Mouse (Mus musculus) thymus, postnatal 36 days (tissue): ENCODE measurements around the gene Tmem120a.

ENCODE experiments used
- DNase-seq, 2 experiments: peaks; one replicate each; pipeline ENCODE4 v3.0.0; 2022; ENCODE audit warnings: mixed read lengths in 2 of 2

The Tmem120a gene

DNA sequence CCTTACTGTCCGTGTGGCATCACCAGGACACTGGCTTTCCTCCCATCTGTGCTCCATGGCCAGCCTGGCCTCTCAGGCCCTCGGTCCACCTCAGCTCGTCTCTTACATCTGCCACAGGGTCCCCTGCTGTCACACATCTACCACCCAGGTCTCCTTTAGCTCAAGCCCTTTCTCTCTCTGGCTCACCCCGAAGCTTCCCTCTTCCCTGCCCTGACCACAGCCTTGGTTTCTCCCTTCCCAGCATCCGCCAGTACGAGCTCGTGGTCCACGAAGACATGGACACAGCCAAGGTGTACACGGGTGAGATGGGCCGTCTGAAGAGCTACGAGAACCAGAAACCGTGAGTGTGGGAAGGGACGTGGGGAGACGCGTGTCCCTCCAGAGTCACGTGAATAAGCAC is 12.9 kb downstream of the Tmem120a start:
- no peak for DNase-seq

DNA sequence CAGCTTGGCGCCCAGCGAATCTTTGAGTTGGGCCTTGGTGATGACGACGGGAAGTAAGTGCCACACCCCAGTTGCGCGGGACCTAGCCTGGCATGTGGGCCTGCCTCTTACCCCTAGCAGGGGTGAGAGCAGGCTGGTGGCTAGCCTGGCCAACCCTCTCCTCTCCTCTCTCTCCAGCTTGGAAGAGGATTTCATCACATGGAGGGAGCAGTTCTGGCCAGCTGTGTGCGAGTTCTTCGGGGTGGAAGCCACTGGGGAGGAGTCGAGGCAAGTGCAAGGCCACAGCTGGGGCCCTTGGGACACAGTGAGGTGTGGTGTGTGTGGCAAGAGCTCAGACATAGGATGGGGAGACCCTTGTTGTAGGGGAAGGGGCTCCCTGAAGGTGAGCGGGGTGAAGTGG is 13.3 kb downstream of the Tmem120a start:
- DNase-seq, result no peak

DNA sequence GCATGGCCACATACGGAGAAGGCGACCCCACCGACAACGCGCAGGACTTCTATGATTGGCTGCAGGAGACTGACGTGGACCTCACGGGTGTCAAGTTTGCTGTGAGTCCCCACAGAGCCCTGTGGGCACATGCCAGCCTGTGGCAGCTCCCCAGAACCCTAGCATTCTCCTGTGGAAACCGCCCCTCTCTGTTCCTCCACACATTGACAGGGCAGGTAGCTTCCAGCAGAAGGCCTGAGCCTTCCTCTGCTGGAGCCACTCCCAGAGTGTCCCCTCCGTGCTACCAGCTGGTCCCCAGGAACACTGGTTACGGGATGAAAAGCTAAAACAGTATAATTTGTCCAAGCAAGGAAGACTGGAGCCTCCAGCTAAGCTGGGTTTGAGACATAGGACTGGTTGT is 14.0 kb downstream of the Tmem120a start:
- DNase-seq, result no peak

DNA sequence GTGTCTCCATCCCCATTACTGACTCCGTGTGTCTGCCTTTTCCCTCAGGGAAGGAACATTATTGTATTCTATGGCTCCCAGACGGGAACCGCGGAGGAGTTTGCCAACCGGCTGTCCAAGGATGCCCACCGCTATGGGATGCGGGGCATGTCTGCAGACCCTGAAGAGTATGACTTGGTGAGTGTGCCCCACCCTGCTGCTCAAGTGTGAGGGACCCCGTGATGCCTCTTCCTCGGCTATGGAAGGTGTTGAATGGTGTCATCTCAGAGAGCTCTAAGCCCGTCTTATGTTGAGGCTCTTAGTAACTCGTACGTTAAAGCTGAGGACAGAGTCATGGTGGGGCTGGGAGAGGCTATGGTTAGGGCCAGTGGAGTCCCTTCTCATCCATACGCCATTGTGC is 14.9 kb downstream of the Tmem120a start:
- no peak for DNase-seq

DNA sequence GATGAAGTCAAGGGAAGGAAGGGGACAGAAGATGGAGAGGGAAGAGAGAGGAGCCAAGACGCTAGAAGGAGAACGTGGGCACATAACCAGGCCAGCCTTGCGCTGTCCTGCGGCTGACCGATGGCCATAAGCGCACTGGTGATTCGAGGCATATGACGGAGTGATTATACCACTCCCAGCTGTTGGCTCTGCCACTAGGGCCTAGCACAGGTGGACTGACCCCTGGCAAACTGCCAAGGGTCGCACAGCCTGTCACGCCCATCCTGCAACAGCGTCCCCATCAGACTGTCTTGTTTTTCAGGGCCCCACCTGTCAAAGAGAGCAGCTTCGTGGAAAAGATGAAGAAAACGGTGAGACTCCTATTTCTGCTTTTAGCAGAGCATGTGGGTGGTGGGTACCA is 15.9 kb downstream of the Tmem120a start:
- no peak for DNase-seq

DNA sequence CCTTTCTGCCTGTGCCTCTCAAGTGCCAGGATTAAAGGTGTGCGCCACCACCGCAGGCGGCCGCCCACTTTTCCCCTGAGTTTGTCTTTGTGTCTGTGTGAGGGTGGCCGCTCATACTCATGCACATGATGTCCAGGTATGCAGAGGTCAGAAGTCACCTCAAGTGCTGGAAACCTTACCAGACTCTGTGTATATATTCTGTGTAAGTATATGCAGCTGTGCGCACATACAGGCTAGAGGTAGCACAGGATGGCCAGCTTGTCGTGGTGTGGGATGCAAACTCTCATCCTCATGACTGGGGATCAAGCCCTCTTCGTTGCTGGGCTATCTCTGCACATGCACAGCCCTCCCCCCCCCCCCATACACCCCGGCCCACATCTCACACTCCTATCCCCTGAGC is 16.4 kb downstream of the Tmem120a start:
- DNase-seq, result no peak

DNA sequence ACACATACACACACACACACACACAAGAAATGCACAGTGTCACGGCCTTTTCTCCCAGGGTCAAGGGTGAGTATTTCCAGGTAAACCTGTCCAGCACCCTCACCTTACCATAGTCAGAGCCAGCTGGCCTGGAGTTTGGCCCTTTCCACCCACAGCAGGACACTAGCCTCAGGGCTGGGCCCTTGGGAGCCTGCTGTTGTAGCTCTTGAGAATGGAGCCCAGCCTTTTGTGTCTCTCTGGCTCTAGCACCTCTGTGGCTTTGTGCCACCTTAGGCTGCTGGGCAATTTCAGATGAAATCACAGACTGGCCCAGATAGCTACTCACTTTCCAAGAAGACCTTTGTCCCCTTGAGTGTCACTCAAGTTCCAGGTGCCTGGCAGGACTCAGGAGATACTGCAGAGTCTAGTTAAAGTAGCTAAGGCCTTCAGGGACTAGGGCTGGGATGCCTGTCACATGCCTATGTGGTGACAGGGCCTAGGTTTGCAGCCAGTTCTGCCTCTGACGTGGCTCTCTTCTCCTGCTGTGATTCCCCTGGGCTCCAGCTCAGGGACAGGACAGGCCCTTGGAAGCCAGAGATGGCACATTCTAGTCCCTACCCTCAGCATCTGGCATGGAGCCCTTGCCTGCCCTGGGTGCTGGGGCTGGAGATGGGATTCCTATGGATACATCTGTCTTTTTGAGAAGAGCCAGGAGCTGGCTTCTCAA is 17.5 kb downstream of the Tmem120a start:
- no peak for DNase-seq

DNA sequence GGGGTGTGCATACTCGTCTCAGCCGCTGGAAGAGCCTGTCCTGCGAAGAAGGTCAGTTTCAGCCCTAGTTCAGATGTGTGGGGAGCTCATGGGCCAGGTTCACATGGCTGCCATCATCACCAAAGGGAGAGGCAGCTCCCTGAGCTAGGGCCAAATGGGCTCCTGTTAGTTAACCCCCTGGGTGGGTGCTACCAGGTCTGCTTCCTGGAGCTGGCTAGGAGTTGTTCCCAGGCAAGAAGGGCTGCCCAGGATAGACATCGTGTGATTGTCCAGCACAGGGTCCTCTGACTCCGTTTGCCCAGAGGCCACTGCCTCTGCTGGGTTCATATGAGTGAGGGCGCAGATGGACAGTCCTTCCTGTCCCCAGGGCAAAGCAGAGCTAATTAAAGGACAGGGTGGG is 18.3 kb downstream of the Tmem120a start:
- no peak for DNase-seq

DNA sequence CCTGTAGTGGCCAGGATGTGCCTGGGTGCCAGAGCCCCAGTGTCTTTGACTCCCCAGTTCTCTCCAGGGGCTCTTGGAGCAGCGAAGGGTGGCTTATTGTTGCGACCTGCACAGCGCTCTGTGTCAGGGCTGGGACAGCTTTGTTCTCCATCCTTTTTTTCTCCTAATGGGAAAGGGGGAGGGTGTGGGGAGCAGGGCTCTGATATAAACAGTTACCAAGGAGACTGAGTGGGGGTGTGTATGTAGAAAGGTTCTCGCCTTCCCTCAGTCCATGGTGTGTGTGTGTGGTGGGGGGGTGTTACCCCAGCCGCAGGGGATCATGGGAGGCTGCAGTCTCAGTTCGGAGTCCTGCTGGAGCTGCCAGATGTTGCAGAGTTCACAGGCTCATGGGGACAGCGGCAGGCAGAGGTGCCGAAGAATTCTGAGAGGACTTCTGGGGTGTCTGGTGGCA is 18.8 kb downstream of the Tmem120a start:
- no peak for DNase-seq

DNA sequence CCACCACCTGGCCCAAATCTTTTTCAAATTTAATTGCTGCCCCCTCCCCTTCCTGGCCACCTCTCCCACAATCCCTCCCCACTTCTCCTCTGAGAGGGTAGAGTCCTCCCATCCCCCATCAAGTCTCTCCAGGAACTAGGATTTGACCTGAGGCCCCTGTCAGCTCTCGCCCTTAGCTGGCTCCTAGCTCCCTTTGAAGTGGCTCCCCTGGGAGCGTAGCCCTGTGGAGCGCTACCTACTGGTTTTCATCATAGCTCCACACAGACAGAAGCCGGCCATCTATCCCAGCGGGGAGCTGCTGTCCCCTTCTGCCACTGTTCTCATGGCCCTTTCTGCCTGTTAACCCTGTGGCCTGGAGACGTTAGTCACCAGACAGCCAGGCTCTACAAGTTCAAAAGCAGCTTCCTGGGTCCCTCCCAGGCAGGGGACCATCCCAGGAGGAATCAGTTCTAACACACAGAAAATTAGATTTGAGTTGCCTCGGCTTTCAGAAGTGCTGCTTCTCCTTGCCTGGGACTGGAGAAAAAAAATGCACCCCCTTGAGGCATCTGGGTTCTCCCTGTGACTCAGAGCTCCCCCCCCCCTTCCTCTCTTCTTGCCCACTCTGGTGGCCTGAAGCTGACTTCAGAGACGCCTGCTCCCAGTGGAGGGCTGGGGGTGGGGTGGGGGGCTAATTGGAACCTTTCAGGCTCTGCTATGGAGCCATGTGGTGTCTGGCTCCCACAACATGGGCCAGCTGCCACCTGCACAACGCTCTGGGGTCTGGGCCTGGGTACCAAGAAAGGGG is 19.5 kb downstream of the Tmem120a start:
- no peak for DNase-seq

DNA sequence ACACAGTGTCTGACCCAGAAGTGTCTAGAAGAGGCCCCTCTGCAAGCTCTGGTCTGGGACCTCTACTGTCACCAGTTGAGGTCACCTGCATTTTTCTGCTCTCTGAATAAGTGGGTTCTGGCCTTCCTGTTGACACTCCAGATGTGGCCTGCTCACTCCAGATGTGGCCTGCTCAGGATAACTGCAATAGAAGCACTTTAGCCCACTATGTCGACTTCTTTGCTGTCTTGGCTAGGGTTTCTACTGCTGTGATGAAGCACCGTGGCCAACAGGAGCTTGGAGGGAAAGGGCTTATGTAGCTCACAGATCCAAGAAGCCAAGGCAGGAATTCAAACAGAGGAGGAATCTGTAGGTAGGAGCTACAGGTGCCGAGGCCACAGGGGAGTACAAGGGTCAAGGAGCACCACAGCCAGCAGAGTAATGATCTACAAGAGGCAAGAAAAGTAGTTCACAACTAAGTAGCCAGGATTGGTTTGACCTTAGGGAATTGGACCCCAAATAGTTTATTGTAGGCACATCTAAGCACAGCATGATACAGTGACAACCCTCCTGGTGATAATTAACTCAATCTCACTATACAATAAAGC is 21.0 kb downstream of the Tmem120a start:
- no peak for DNase-seq

DNA sequence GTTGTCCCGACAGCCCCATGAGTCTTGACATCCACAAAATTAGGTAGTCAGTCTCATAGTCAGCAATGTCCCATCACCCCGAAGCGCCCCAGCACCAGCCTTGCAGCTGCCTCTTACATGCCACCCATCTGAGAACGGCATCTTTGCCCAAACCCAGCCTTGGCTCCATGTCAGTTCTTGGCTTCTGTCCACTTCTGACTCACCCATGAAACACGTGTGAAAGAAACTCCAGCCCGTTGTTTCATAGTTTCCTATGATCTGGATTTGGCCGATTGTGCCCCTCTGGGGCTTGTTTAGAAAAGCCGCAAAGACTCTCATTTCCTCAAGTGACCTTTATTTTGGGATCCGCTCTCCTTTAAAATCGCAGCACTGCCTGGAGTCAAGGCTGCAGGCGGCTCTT is 22.1 kb downstream of the Tmem120a start:
- DNase-seq, result no peak

DNA sequence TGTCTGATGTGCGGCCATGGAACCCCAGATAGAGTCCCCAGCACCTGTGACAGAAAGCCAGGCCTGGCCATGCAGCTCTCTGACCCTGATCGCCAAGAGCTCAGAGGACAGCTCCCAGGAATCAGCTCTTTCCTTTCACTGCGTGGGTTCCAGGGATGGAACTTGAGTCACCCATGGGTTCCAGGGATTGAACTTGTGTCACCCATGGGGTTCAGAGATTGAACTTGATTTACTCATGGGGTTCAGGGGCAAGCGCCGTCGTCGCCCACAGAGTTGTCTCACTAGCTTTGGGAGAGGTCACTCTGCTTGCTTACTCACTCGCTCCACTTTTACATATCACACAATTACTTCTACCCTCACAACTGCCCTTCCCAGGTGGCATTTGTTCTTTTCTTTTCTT is 23.2 kb downstream of the Tmem120a start:
- no peak for DNase-seq

DNA sequence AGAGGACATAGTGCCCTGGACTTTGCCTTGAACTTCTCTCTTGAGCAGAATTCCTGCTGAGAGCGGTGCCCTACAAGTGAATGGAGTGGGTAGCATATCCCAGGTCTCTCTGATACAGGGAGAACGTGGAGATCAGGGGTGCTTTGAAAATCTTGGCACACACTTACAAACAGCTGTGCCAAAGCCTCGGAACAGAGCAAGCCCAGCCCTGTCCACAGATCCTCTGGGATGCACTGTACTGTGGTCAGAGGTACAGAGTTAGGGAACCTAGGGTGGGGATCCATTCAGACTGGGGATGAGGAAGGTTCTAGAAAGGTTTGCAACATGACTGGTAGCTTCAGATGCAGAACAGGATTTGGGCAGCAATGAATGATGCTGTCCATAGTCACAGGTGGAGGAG is 24.1 kb downstream of the Tmem120a start:
- DNase-seq, result no peak

DNA sequence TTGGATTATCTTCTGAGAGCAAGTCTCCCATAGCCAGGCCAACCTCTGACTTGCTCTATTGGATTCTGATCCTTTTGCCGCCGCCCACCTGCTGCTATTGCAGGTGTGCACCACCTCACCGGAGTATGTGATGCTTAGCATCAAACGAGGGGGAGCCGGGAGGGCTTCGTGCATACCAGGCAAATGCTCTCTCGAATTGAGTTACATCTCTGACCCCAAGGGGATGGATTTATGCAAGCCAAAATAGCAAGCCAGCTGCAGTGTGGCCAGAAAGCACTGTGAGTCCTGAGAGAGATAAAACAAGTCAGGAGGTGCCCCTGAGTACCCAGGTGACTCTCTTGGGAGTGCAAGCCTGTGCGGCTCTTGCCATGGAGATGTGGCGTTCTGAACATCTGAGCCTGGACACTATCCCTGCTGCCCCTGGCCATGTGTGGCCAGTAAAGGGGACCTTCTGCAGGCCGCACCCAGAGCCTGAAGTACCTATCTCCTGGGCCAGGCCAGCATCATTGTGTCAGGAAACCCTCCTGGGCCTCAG is 24.6 kb downstream of the Tmem120a start:
- no peak for DNase-seq

DNA sequence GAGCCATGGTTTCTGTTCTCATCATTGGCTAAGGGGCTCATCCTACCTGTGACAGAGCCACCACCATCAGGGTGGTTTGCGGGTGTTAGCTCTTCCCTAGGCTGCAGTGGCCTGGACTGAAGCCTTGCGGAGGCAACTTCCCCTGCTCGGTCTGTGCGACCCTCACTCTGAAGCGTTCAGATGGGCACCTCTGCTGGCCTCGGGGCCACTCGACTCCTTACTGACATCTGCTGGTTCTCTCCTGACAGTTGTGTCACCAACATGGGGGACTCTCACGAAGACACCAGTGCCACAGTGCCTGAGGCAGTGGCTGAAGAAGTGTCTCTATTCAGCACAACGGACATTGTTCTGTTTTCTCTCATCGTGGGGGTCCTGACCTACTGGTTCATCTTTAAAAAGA is 28.6 kb downstream of the Tmem120a start:
- DNase-seq, result peak in 1 of 2 experiments; percentile 39

DNA sequence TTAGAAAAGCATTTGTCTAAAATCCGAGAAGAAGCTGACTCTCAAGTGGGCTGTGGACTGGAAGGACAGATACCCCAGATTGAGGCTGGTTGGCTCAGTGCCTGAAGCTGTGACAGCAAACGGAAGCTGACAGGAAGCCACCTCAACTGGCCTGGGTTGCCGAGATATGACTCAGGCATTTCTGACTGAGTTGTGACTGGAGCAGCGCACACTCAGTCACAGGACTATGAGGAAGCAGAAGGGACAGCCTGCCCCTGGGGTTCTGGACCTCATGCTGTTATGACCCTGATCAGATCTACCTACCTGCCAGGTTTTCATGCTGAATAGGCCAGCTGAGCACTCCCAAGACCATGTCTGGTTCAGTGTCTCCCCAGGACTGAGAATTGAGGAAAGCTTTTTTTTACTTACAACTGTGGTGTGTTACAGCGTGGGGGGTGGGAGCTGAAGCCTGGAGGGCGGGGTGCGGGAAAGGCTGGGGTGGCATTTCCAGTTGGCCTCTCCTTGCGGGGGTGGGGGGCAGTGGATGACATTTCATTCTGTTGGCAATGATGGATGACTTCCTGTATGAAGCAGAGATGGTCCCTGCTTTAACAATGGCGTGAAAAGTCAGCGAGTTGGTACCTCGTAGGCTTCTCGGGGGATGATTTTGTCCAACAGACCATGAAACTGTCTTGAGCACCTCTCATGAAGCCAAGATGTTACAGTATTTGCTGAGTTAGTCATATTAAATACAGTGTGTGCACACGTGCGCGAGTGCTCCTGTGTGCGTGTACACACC is 30.6 kb downstream of the Tmem120a start:
- DNase-seq, result peak; percentile 58 to 66

DNA sequence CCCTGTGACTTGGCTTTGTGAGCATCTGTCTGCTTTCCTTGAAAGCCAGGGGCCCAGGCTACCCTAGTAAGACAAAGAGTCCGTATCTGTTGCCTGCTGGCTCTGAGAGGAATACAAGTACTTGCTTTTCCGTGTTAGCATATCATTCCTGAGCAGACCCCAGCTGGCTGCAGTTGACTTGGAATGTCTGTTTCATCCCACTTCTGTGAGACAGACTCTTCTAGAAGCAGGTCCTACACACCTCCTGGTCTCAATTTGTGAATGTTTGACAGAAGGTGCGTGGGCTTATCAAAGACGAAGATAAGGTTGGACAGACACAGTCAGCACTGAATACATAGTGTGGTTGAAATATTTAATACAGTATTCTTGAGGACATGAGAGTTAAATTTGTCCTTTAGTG is 31.4 kb downstream of the Tmem120a start:
- no peak for DNase-seq

DNA sequence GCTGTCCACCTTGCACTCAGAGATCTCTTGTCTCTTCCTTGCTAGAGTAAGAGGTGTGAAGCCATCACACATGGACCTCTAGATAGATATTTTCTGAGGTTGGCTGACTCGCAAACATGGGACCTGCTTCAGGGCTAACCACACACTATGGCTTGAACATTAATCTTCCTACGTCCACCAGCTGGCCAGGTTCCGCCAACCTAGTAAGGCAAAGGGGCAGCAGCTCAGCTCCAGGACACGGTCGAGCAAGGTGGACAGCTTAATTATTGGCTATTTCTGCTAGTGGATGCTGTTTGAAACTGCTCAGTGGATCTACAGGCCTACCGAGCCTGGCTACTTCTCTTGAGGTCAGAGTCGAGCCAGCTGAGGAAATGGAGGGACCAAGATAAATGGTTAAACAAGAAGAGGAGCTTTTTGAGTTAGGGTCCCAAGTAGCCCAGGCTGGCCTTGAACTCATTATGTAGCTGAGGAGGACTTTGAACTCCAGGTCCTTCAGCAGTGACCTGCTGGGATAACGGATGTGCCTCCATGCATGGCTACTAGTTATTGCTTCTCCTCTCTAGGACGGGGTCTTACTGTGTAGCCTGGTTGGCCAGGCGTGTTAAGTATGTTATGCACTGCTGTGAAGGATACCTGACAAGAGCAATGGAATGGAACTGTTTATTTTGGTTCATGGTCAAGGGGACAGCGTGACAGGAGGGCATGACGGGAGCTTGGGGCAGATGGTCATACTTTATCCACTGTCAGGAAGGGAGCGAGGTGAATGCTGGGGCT is 32.5 kb downstream of the Tmem120a start:
- DNase-seq, result no peak

DNA sequence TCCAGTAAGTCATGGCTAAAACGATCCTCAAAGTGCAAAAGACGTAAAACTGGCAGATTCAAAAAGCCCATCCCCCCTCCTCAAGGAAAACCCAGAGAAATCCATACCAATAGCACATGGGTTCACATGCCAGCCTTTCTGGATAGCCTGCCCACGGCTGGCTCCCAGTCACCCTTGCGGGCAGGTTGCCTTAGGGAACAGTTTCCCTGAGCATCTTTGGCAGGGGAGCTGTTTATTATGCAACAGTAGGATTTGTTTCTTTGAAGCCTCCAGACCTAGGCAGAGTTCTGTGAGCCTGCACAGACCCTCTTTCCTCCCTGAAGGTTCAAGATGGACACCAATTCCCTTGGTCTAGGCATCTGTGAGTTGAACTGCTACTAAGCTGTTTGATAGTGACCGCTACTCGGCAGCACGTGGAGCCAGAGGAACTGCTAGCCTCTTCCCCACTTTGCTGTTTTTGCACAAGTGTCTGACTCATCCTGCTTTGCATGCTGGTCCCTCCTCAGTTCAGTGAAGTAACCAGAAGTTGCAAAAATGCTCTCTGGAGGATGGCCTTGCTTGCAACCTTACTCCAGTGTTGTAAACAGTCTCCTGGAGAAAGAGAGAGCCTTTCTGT is 33.5 kb downstream of the Tmem120a start:
- DNase-seq, result no peak

DNA sequence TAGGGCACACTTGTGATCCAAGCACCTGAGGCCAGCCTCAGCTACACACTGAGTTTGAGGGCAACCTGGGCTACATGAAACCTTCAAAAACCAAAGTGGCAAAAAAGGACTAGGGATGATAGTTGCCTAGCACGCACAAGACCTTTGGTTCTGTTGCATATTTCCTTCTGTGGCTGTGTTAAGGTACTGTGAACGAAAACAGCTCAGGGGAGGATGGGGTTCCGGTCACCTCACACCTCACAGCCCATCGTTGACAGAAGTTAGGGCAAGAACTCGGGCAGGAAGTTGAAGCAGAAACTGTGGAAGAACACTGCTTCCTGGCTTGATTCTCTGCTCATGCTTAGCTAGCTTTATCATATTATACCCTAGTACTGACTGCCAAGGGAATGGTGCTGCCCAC is 34.5 kb downstream of the Tmem120a start:
- DNase-seq, result no peak

DNA sequence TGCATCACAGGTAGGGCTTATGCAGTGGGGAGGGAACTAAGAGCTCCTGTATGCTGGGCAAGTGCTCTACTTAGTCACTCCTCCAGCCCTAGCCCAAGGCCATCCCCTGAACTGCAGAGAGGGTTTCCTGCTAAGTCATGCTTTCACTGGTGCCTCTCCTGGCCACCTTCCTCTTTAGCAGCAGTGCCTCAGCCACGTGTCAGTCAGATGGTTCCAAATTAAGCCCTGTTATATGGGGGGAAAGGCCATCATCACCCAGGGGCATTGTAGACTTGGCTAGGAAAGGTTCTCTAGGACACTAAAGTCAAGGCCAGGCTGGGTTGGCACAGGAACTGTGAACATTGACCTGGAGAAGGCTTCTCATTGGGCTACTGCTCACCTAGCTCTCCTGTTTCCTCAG is 36.4 kb downstream of the Tmem120a start:
- no peak for DNase-seq
